Mouse (Mus musculus) inflammation-experienced regulatory T-cells, adult 6 months (primary cell): ENCODE results near the gene Pik3cd. TPM values are rescaled to one million over a fixed set of nuclear protein-coding genes. Genes with fewer than 3 reads are reported as not detected.

Source experiments
- ATAC-seq: one replicate; pipeline ENCODE4 v1.8.0; 2017
- polyA plus RNA-seq, 3 experiments: library from polyadenylated mRNA; unstranded; fragments of 100-300 nt; shearing (Covaris generic); gene quantifications; one replicate each; pipeline ENCODE4 v1.2.1; 2017

Pik3cd gene
- polyA plus RNA-seq, 3 experiments from 2014 or later, result 108 to 124 (median 115) TPM

- no peak for ATAC-seq
Measured at GRCm38 (mm10) chr4:149607591-149608308, 94.6 kb downstream of the Pik3cd start.

GRCm38 (mm10) chr4:149606766-149607358 lies 95.5 kb downstream of the Pik3cd start:
- ATAC-seq, result no peak

GRCm38 (mm10) chr4:149606056-149606455 lies 96.3 kb downstream of the Pik3cd start:
- no peak for ATAC-seq

GRCm38 (mm10) chr4:149604518-149604917 lies 97.9 kb downstream of the Pik3cd start:
- ATAC-seq, result no peak

GRCm38 (mm10) chr4:149603860-149604259 lies 98.5 kb downstream of the Pik3cd start:
- no peak for ATAC-seq

GRCm38 (mm10) chr4:149602236-149602635 lies 100.1 kb downstream of the Pik3cd start:
- no peak for ATAC-seq

- ATAC-seq, result no peak
Measured at GRCm38 (mm10) chr4:149601484-149601883, 100.9 kb downstream of the Pik3cd start.

GRCm38 (mm10) chr4:149600130-149600529 lies 102.2 kb downstream of the Pik3cd start:
- ATAC-seq, result no peak

- no peak for ATAC-seq
Measured at GRCm38 (mm10) chr4:149599549-149599948, 102.8 kb downstream of the Pik3cd start.

Other genes starting within 250 kb of the Pik3cd start
- not detected for gene Rbp7, start 247.6 kb downstream of the Pik3cd start, polyA plus RNA-seq
- under 1 TPM in 1 of 3 experiments, not detected in 2; 0.63 TPM for gene Tmem274, start 225.2 kb downstream of the Pik3cd start, polyA plus RNA-seq
- gene Nmnat1, start 217.4 kb downstream of the Pik3cd start, polyA plus RNA-seq, result 1 to 10 TPM; 6.2 to 6.9 (median 6.3) TPM
- gene Lzic, start 217.3 kb downstream of the Pik3cd start, polyA plus RNA-seq, result 10 to 100 TPM; 26.0 to 43.4 (median 28.2) TPM
- 1 to 10 TPM in 2 of 3 experiments, under 1 TPM in 1; 0.59 to 1.4 (median 1.4) TPM for gene Ctnnbip1, start 184.3 kb downstream of the Pik3cd start, polyA plus RNA-seq
- gene Clstn1, start 116.1 kb downstream of the Pik3cd start, polyA plus RNA-seq, result 1 to 10 TPM; 5.4 to 7.5 (median 6.3) TPM
- gene Tmem201, start 35.5 kb upstream of the Pik3cd start, polyA plus RNA-seq, result 1 to 10 TPM; 4.6 to 8.9 (median 6.0) TPM
- 1 to 10 TPM; 2.5 to 7.1 (median 3.4) TPM for gene Slc25a33, start 71.7 kb upstream of the Pik3cd start, polyA plus RNA-seq